Mouse (Mus musculus) limb, embryonic 12.5 days (tissue): ENCODE measurements around the gene Cacna1a. TPM values are rescaled to one million over a fixed set of nuclear protein-coding genes. Genes with fewer than 3 reads are reported as not detected.

ENCODE experiments used
- ATAC-seq: fragments of 200-750 bp; cut with Nextera tagmentation; 2 replicates; pipeline ENCODE4 v1.8.0; 2017; ENCODE audit warnings: low read depth, moderate TSS enrichment; ENCODE audit not compliant: insufficient number of reproducible peaks, insufficient read depth, low FRiP score, low TSS enrichment
- H3K27ac ChIP-seq: fragments of 300-500 bp; sonication (generic); 2 replicates; pipeline ENCODE4 v1.5.1; 2016; ENCODE audit warnings: mild to moderate bottlenecking, moderate library complexity
- H3K27me3 ChIP-seq: fragments of 300-500 bp; sonication (generic); 2 replicates; pipeline ENCODE4 v1.6.1; 2016; ENCODE audit warnings: mild to moderate bottlenecking, moderate library complexity
- H3K36me3 ChIP-seq: fragments of 300-500 bp; sonication (generic); 2 replicates; pipeline ENCODE4 v1.6.1; 2016; ENCODE audit warnings: mild to moderate bottlenecking, moderate library complexity
- H3K4me1 ChIP-seq: fragments of 300-500 bp; sonication (generic); replicated peaks from 2 replicates; pipeline ENCODE4 v1.6.1; 2016
- H3K4me2 ChIP-seq: fragments of 300-500 bp; sonication (generic); 2 replicates; pipeline ENCODE4 v1.6.1; 2016; ENCODE audit warnings: mild to moderate bottlenecking, moderate library complexity
- H3K4me3 ChIP-seq: fragments of 300-500 bp; sonication (generic); replicated peaks from 2 replicates; pipeline ENCODE4 v1.5.1; 2016; ENCODE audit warnings: mild to moderate bottlenecking
- H3K9ac ChIP-seq: fragments of 300-500 bp; sonication (generic); replicated peaks from 2 replicates; pipeline ENCODE4 v1.6.1; 2016; ENCODE audit warnings: mild to moderate bottlenecking, moderate library complexity
- H3K9me3 ChIP-seq: fragments of 300-500 bp; sonication (generic); 2 replicates; pipeline ENCODE4 v1.6.1; 2016; ENCODE audit warnings: mild to moderate bottlenecking, moderate library complexity
- WGBS: fragments of 180-500 bp; shearing (Covaris S2); methylation state at CpG from one replicate; pipeline ENCODE4 v1.1.7; 2016; 5-methylcytosine and 5-hydroxymethylcytosine counted together
- polyA plus RNA-seq: library from polyadenylated mRNA; unstranded; fragments of >200 nt; fragmentation: Nextera tagmentation; extraction: Ambion mirVana; gene quantifications from 2 replicates; pipeline ENCODE4 v1.2.1, GENCODE M21; 2016

Cacna1a gene
- polyA plus RNA-seq, 1 experiment from 2014 or later = 11.9 TPM

- Histone ChIP-seq H3K4me1 (peaks cover 3% of the 10 kb centered on the region; the same call in 1 of the 2 replicates), H3K27ac (no peak overlapping the region), H3K9ac (no peak overlapping the region), H3K4me2 (no peak overlapping the region), H3K27me3 (peaks cover 2% of the 10 kb centered on the region; the same call in 1 of the 2 replicates), H3K9me3 (no peaks in the 10 kb centered on the region), H3K36me3 (no peaks in the 10 kb centered on the region), H3K4me3 (no peak overlapping the region)
- no peak for ATAC-seq
- WGBS = 28% methylated on average over 15 of the region's 15 CpGs
Observed at GRCm38 (mm10) chr8:84592015-84592662, 203.9 kb downstream of the Cacna1a start.

- 80% methylated on average over 1 of the region's 1 CpGs for WGBS
- ATAC-seq = no peak
- H3K27me3 ChIP-seq = peaks cover 11% of the 10 kb centered on the region
Observed at GRCm38 (mm10) chr8:84593143-84593542, 204.9 kb downstream of the Cacna1a start.

GRCm38 (mm10) chr8:84594099-84594780, 206.0 kb downstream of the Cacna1a start:
- Histone ChIP-seq H3K4me3 (no peak overlapping the region), H3K4me1 (peaks cover 3% of the 10 kb centered on the region; the same call in 1 of the 2 replicates), H3K27ac (no peak overlapping the region), H3K4me2 (no peak overlapping the region), H3K36me3 (no peaks in the 10 kb centered on the region), H3K9me3 (no peaks in the 10 kb centered on the region), H3K9ac (no peak overlapping the region), H3K27me3 (peaks cover 19% of the 10 kb centered on the region)
- ATAC-seq = no peak
- 62% methylated on average over 9 of the region's 9 CpGs for WGBS

More at GRCm38 (mm10) chr8:84593143-84593542, 204.9 kb downstream of the Cacna1a start:
- H3K27ac ChIP-seq = no peak overlapping the region
- H3K36me3 ChIP-seq = no peaks in the 10 kb centered on the region
- H3K4me2 ChIP-seq = no peak overlapping the region
- no peak overlapping the region for H3K4me3 ChIP-seq
- no peaks in the 10 kb centered on the region for H3K9me3 ChIP-seq
- H3K4me1 ChIP-seq = peaks cover 3% of the 10 kb centered on the region; the same call in 1 of the 2 replicates
- no peak overlapping the region for H3K9ac ChIP-seq

GRCm38 (mm10) chr8:84595648-84596047, 207.4 kb downstream of the Cacna1a start:
- Histone ChIP-seq H3K27me3 (peaks cover 28% of the 10 kb centered on the region), H3K4me2 (no peak overlapping the region), H3K9ac (no peak overlapping the region), H3K4me3 (no peak overlapping the region), H3K9me3 (no peaks in the 10 kb centered on the region), H3K27ac (no peak overlapping the region), H3K4me1 (peaks cover 13% of the 10 kb centered on the region), H3K36me3 (no peaks in the 10 kb centered on the region)
- no peak for ATAC-seq
- 20% methylated on average over 9 of the region's 9 CpGs for WGBS

GRCm38 (mm10) chr8:84599401-84599800, 211.2 kb downstream of the Cacna1a start:
- H3K36me3 ChIP-seq = no peaks in the 10 kb centered on the region
- WGBS = 85% methylated on average over 1 of the region's 1 CpGs
- H3K4me3 ChIP-seq = no peak overlapping the region
- H3K9ac ChIP-seq = no peak overlapping the region
- H3K27me3 ChIP-seq = peaks cover 46% of the 10 kb centered on the region
- H3K4me2 ChIP-seq = no peak overlapping the region
- H3K27ac ChIP-seq = no peak overlapping the region
- no peak for ATAC-seq
- peaks cover 23% of the 10 kb centered on the region for H3K4me1 ChIP-seq
- H3K9me3 ChIP-seq = 0 out of 2 replicates have a peak, but pooled peaks cover 6% of the 10 kb centered on the region

GRCm38 (mm10) chr8:84600311-84600907, 212.2 kb downstream of the Cacna1a start:
- Histone ChIP-seq H3K4me3 (peak overlapping the region; percentile 38), H3K36me3 (no peaks in the 10 kb centered on the region), H3K27me3 (peaks cover 46% of the 10 kb centered on the region), H3K9ac (peak overlapping the region; percentile 58), H3K27ac (no peak overlapping the region), H3K4me2 (peak overlapping the region; percentile 67), H3K4me1 (peaks cover 23% of the 10 kb centered on the region), H3K9me3 (0 out of 2 replicates have a peak, but pooled peaks cover 6% of the 10 kb centered on the region)
- ATAC-seq = 0 out of 2 replicates have a peak, but pooled peaks have one; percentile 13
- 7% methylated on average over 26 of the region's 26 CpGs for WGBS

GRCm38 (mm10) chr8:84601221-84601751, 213.0 kb downstream of the Cacna1a start:
- H3K4me1 ChIP-seq = peaks cover 23% of the 10 kb centered on the region
- H3K9me3 ChIP-seq = 0 out of 2 replicates have a peak, but pooled peaks cover 6% of the 10 kb centered on the region
- H3K27me3 ChIP-seq = peaks cover 46% of the 10 kb centered on the region
- H3K4me3 ChIP-seq = peak overlapping the region; percentile 38
- peak overlapping the region; percentile 67 for H3K4me2 ChIP-seq
- 5% methylated on average over 19 of the region's 19 CpGs for WGBS
- H3K9ac ChIP-seq = peak overlapping the region; percentile 56
- no peak; the same call in 1 of the 2 replicates for ATAC-seq
- H3K36me3 ChIP-seq = no peaks in the 10 kb centered on the region
- H3K27ac ChIP-seq = 0 out of 2 replicates have a peak overlapping the region, but pooled peaks have one; percentile 12

- Histone ChIP-seq H3K4me2 (peak overlapping the region; percentile 30), H3K27me3 (peaks cover 41% of the 10 kb centered on the region), H3K27ac (no peak overlapping the region), H3K4me1 (peaks cover 22% of the 10 kb centered on the region), H3K36me3 (0 out of 2 replicates have a peak, but pooled peaks cover 3% of the 10 kb centered on the region), H3K9me3 (no peaks in the 10 kb centered on the region), H3K9ac (no peak overlapping the region), H3K4me3 (no peak overlapping the region)
- no peak for ATAC-seq
- 30% methylated on average over 16 of the region's 16 CpGs for WGBS
Observed at GRCm38 (mm10) chr8:84614512-84615223, 226.4 kb downstream of the Cacna1a start.

- 21% methylated on average over 22 of the region's 22 CpGs for WGBS
- Histone ChIP-seq H3K9ac (no peak overlapping the region; the same call in 1 of the 2 replicates), H3K27ac (peak overlapping the region; percentile 71), H3K36me3 (0 out of 2 replicates have a peak, but pooled peaks cover 3% of the 10 kb centered on the region), H3K9me3 (no peaks in the 10 kb centered on the region), H3K4me2 (peak overlapping the region; percentile 45), H3K4me1 (peaks cover 22% of the 10 kb centered on the region), H3K27me3 (peaks cover 45% of the 10 kb centered on the region), H3K4me3 (peak overlapping the region; percentile 22)
- peak; percentile 60; the same call in 1 of the 2 replicates for ATAC-seq
Observed at GRCm38 (mm10) chr8:84615666-84616485, 227.6 kb downstream of the Cacna1a start.

- Histone ChIP-seq H3K4me1 (peaks cover 22% of the 10 kb centered on the region), H3K27me3 (peaks cover 45% of the 10 kb centered on the region), H3K36me3 (no peaks in the 10 kb centered on the region), H3K9ac (no peak overlapping the region), H3K4me2 (no peak overlapping the region), H3K4me3 (no peak overlapping the region), H3K9me3 (no peaks in the 10 kb centered on the region), H3K27ac (peak overlapping the region; percentile 71)
- WGBS = 43% methylated on average over 22 of the region's 22 CpGs
- no peak for ATAC-seq
Observed at GRCm38 (mm10) chr8:84617005-84617404, 228.8 kb downstream of the Cacna1a start.
